Mouse (Mus musculus) CH12.LX (cell line): Measurements from ENCODE around the gene Mmel1.

ENCODE experiments used
- CHD2 ChIP-seq: IDR thresholded peaks from 2 replicates; pipeline ENCODE4 v1.6.1; 2011; ENCODE audit warnings: low read length, improper control_type of control experiment
- CTCF ChIP-seq, 2 experiments: IDR thresholded peaks in 1 of 2; conservative IDR thresholded peaks in 1 of 2; 2 replicates each; pipeline ENCODE4 v1.5.1; 2011 to 2012; ENCODE audit warnings: low read depth in 2 of 2, low read length in 2 of 2, improper control_type of control experiment in 1 of 2, inconsistent platforms in 1 of 2, mild to moderate bottlenecking in 1 of 2, moderate library complexity in 1 of 2
- ELF1 ChIP-seq: IDR thresholded peaks from 2 replicates; pipeline ENCODE4 v1.6.1; 2014; ENCODE audit warnings: low read depth, mild to moderate bottlenecking, inconsistent platforms, low read length, improper control_type of control experiment
- EP300 ChIP-seq: IDR thresholded peaks from 2 replicates; pipeline ENCODE4 v1.6.1; 2011; ENCODE audit warnings: low read length, improper control_type of control experiment
- NELFE ChIP-seq: IDR thresholded peaks from 2 replicates; pipeline ENCODE4 v1.6.1; 2011; ENCODE audit warnings: low read depth, low read length, improper control_type of control experiment
- POLR2A ChIP-seq: IDR thresholded peaks from 2 replicates; pipeline ENCODE4 v1.6.1; 2011; ENCODE audit warnings: low read depth, mild to moderate bottlenecking, improper control_type of control experiment, low read length
- RCOR1 ChIP-seq: conservative IDR thresholded peaks from 2 replicates; pipeline ENCODE4 v1.6.1; 2012; ENCODE audit warnings: low read depth, mild to moderate bottlenecking, inconsistent platforms, low read length, improper control_type of control experiment
- TCF12 ChIP-seq: IDR thresholded peaks from 2 replicates; pipeline ENCODE4 v1.6.1; 2014; ENCODE audit warnings: low read depth, mild to moderate bottlenecking, inconsistent platforms, low read length, improper control_type of control experiment

DNA sequence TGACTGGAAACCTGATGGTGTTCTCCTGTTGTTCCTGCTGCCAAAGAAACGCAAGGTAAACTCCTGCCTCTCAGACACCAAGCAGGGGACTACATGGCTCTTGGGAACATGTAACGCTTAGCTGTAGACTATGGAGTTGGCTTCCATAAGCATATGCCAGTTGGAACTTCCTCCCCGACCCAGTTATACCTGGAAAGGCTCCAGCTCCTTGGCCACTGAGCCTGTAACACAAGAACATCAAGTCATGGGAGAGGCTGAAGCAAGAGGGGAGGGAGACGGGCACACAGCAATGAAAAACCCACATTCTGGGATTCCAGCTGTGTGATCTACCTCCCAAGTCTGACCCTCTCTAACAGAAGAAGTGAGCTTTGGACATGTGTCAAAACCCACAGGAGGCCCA lies 52.9 kb downstream of the Mmel1 start:
- no peak for TF ChIP-seq POLR2A
- no peak for TF ChIP-seq CTCF (conservative IDR thresholded peaks at IDR 0.05 in 1 of 2, IDR thresholded peaks at IDR 0.05 in 1 of 2; ENCODE audit: low read depth in 2 of 2, low read length in 2 of 2)
- TF ChIP-seq ELF1, result no peak
- no peak for TF ChIP-seq CHD2
- no peak for TF ChIP-seq TCF12
- TF ChIP-seq NELFE, result no peak
- TF ChIP-seq EP300, result no peak
- no peak for TF ChIP-seq RCOR1
